8 mouse cellular contexts compared by ENCODE assay signal in genomic region chr2:168553541-168553961, GRCm38 (mm10). TPM values are rescaled to one million over a fixed set of nuclear protein-coding genes. Genes with fewer than 3 reads are reported as not detected.
A peak's percentile ranks its signal among the peaks of the same experiment; 100 is the strongest.
DNase-seq lines count a peak whose midpoint lies in the region; ATAC-seq and TF ChIP-seq lines count a peak whose summit lies in the region.
"Had no signal": no experiment of that assay in that cellular context is flagged by ENCODE, and none has a peak within 500 bp of the region (broad histone marks: within the 10 kb centered on the region; RNA-seq: fewer than 3 reads in every experiment).

No protein-coding gene starts in this region.

- DNase-seq in thymus, postnatal 25 days = peak; percentile 29
- no peak for DNase-seq in thymus, adult 2 months
- no peak for DNase-seq in hindbrain, embryonic 14.5 days (ENCODE audit: low spot score)
- DNase-seq in lung, postnatal 0 days (ENCODE audit: low spot score) = peak; percentile 44
- DNase-seq in cerebellum, postnatal 10 days = no peak

- no peak overlapping the region for H3K4me3 ChIP-seq in thymus, adult 2 months (ENCODE audit: control insufficient read depth, insufficient read depth, low read length)
- no peak overlapping the region for H3K4me3 ChIP-seq in hindbrain, embryonic 14.5 days (replicated peaks; ENCODE audit: low read length)
- H3K4me3 ChIP-seq in lung, postnatal 0 days (ENCODE audit: low read depth, low read length) = no peak overlapping the region

- 38% methylated on average over 18 of the region's 18 CpGs for WGBS in thymus, adult 2 months
- 54% methylated on average over 18 of the region's 18 CpGs for WGBS in hindbrain, embryonic 14.5 days
- WGBS in lung, postnatal 0 days = 12% methylated on average over 16 of the region's 18 CpGs

- peaks cover 27% of the 10 kb centered on the region for H3K4me1 ChIP-seq in thymus, adult 2 months (replicated peaks; ENCODE audit: control insufficient read depth, insufficient read depth, low read length)
- peaks cover 10% of the 10 kb centered on the region for H3K4me1 ChIP-seq in hindbrain, embryonic 14.5 days (replicated peaks; ENCODE audit: control insufficient read depth, insufficient read depth, low read length)
- peaks cover 7% of the 10 kb centered on the region; the same call in 1 of the 2 replicates for H3K4me1 ChIP-seq in lung, postnatal 0 days (ENCODE audit: insufficient read depth, low read depth, low read length)

- TF ChIP-seq EP300 in lung, postnatal 0 days (IDR thresholded peaks at IDR 0.05) = 0 out of 2 replicates have a peak, but pooled peaks have one; percentile 24

- no peaks in the 10 kb centered on the region for H3K9me3 ChIP-seq in hindbrain, embryonic 14.5 days (ENCODE audit: control insufficient read depth, low read length)
- H3K9me3 ChIP-seq in lung, postnatal 0 days (ENCODE audit: low read length) = no peaks in the 10 kb centered on the region

- no peak for TF ChIP-seq POLR2A in thymus, adult 2 months (IDR thresholded peaks at IDR 0.05; ENCODE audit: control insufficient read depth, extremely low read depth, insufficient read depth, low read length, poor library complexity)

- H3K27me3 ChIP-seq in thymus, adult 2 months (ENCODE audit: control insufficient read depth, insufficient read depth, low read length) = no peaks in the 10 kb centered on the region
- no peaks in the 10 kb centered on the region for H3K27me3 ChIP-seq in hindbrain, embryonic 14.5 days (ENCODE audit: control insufficient read depth, insufficient read depth, low read length)
- H3K27me3 ChIP-seq in lung, postnatal 0 days (replicated peaks; ENCODE audit: insufficient read depth, low read length) = no peaks in the 10 kb centered on the region; the same call in 1 of the 2 replicates

- H3K9ac ChIP-seq in hindbrain, embryonic 14.5 days = 0 out of 2 replicates have a peak overlapping the region, but pooled peaks have one; percentile 3
- H3K9ac ChIP-seq in lung, postnatal 0 days (replicated peaks; ENCODE audit: low read depth) = no peak overlapping the region
- H3K9ac ChIP-seq: liver, embryonic 14.5 days had no signal

- H3K4me2 ChIP-seq in hindbrain, embryonic 14.5 days (replicated peaks) = no peak overlapping the region
- no peak overlapping the region for H3K4me2 ChIP-seq in lung, postnatal 0 days (replicated peaks; ENCODE audit: low read depth, low read length)

- no peak for TF ChIP-seq CTCF in thymus, adult 2 months (IDR thresholded peaks at IDR 0.05; ENCODE audit: borderline replicate concordance, control insufficient read depth, extremely low read depth, insufficient read depth, low read length, poor library complexity)
- TF ChIP-seq CTCF in lung, postnatal 0 days (IDR thresholded peaks at IDR 0.05) = no peak

- no peaks in the 10 kb centered on the region for H3K36me3 ChIP-seq in thymus, adult 2 months (ENCODE audit: control insufficient read depth, insufficient read depth, low read length)
- H3K36me3 ChIP-seq in hindbrain, embryonic 14.5 days (replicated peaks; ENCODE audit: control insufficient read depth, insufficient read depth) = no peaks in the 10 kb centered on the region
- no peaks in the 10 kb centered on the region for H3K36me3 ChIP-seq in lung, postnatal 0 days (ENCODE audit: insufficient read depth, low read length)

- H3K27ac ChIP-seq in thymus, adult 2 months (ENCODE audit: control insufficient read depth, insufficient read depth, low read length) = no peak overlapping the region
- H3K27ac ChIP-seq in hindbrain, embryonic 14.5 days = no peak overlapping the region
- no peak overlapping the region for H3K27ac ChIP-seq in lung, postnatal 0 days (ENCODE audit: low read length)
- H3K27ac ChIP-seq: liver, embryonic 14.5 days had no signal

- ATAC-seq in hindbrain, embryonic 14.5 days (ENCODE audit: low FRiP score) = no peak
- peak; percentile 52 for ATAC-seq in lung, postnatal 0 days
- no peak for ATAC-seq in inflammation-experienced regulatory T-cells, adult 6 months
- ATAC-seq in erythroid progenitor cell, adult 5-6 weeks (replicated peaks; ENCODE audit: low FRiP score, poor library complexity, severe bottlenecking) = no peak

RNA-seq across cellular contexts. Expression of gene Nfatc2, which starts 47.9 kb away (rescaled TPM):
- 13.3 and 17.4 TPM in 2 replicates for polyA plus RNA-seq in thymus, adult 2 months (2012; rRNA removed)
- polyA plus RNA-seq in hindbrain, embryonic 14.5 days (2014; fragmentation: Nextera tagmentation; extraction: Ambion mirVana) = 3.4 and 3.7 TPM in 2 replicates
- polyA plus RNA-seq in lung, postnatal 0 days (2015; fragmentation: Nextera tagmentation; extraction: Ambion mirVana) = 0.72 and 0.96 TPM in 2 replicates
- 10 to 100 TPM; 21.7 to 24.8 (median 23.1) TPM for polyA plus RNA-seq in inflammation-experienced regulatory T-cells, adult 6 months (2017; shearing (Covaris generic))
- 2.5 and 3.8 TPM in 2 replicates for total RNA-seq in erythroid progenitor cell, adult 5-6 weeks (2015; ENCODE audit: low replicate concordance)
- total RNA-seq in erythroid progenitor cell, adult 5-6 weeks (2017; ENCODE audit: low replicate concordance) = 0.13 and 0.61 TPM in 2 replicates

Comparison
In these comparisons a context has a peak if more than half of its experiments do, and no peak if none do; other contexts are left out.
1. DNase-seq: peak in thymus, postnatal 25 days (single experiment) and lung, postnatal 0 days (single experiment); none in thymus, adult 2 months (single experiment), hindbrain, embryonic 14.5 days (single experiment) and cerebellum, postnatal 10 days (0 of 2).